Mouse (Mus musculus): ENCODE results near the gene Shc2. TPM values are rescaled to one million over a fixed set of nuclear protein-coding genes. Genes with fewer than 3 reads are reported as not detected.

The Shc2 gene
- total RNA-seq, 1 experiment: 4.3 TPM

- Histone ChIP-seq H3K9ac (ENCODE audit: insufficient read depth, low read depth, low read length, poor library complexity, severe bottlenecking) (no peak overlapping the region), H3K4me3 (ENCODE audit: insufficient read depth in 1 of 2, low read depth in 1 of 2, low read length in 2 of 2, poor library complexity in 1 of 2, severe bottlenecking in 1 of 2) (no peak overlapping the region), H3K4me1 (ENCODE audit: control insufficient read depth in 2 of 2, insufficient read depth in 2 of 2, low read length in 2 of 2, poor library complexity in 1 of 2) (peaks cover 0 to 5% of the 10 kb centered on the region in 2 experiments; a peak in 2 of 4 replicates), H3K27ac (ENCODE audit: insufficient read depth, low read depth, low read length, poor library complexity, severe bottlenecking) (no peak overlapping the region), H3K36me3 (ENCODE audit: control insufficient read depth, insufficient read depth, low read length, poor library complexity, severe bottlenecking) (no peaks in the 10 kb centered on the region), H3K9me3 (ENCODE audit: control insufficient read depth, insufficient read depth, low read depth, low read length) (no peaks in the 10 kb centered on the region)
- no peak for DNase-seq (ENCODE audit: low read depth, low spot score)
- in situ Hi-C loops (cut with MboI; ENCODE audit: low sequenced_read_pairs in 2 of 2, unreplicated experiment in 2 of 2): no loop called here
- no peak for TF ChIP-seq MAFK (IDR thresholded peaks at IDR 0.05; ENCODE audit: insufficient read depth, low read depth, low read length)
- no peak for TF ChIP-seq HCFC1 (IDR thresholded peaks at IDR 0.05; ENCODE audit: borderline replicate concordance, insufficient read depth, low read length)
- no peak for TF ChIP-seq CHD2 (IDR thresholded peaks at IDR 0.05; ENCODE audit: low read depth, low read length)
- no peak for TF ChIP-seq ZNF384 (IDR thresholded peaks at IDR 0.05; ENCODE audit: low read depth, low read length)
- no peak for TF ChIP-seq ZC3H11A (IDR thresholded peaks at IDR 0.05; ENCODE audit: borderline replicate concordance, low read depth, low read length)
Observed at GRCm38 (mm10) chr10:79628377-79628776, 9.3 kb downstream of the Shc2 start.

- TF ChIP-seq CHD2 (IDR thresholded peaks at IDR 0.05; ENCODE audit: low read depth, low read length) (no peak), ZNF384 (IDR thresholded peaks at IDR 0.05; ENCODE audit: low read depth, low read length) (no peak), ZC3H11A (IDR thresholded peaks at IDR 0.05; ENCODE audit: borderline replicate concordance, low read depth, low read length) (no peak), HCFC1 (IDR thresholded peaks at IDR 0.05; ENCODE audit: borderline replicate concordance, insufficient read depth, low read length) (no peak), MAFK (IDR thresholded peaks at IDR 0.05; ENCODE audit: insufficient read depth, low read depth, low read length) (no peak)
- H3K4me3 ChIP-seq (ENCODE audit: insufficient read depth in 1 of 2, low read depth in 1 of 2, low read length in 2 of 2, poor library complexity in 1 of 2, severe bottlenecking in 1 of 2): no peak overlapping the region
- in situ Hi-C loops (cut with MboI; ENCODE audit: low sequenced_read_pairs in 2 of 2, unreplicated experiment in 2 of 2): no loop called here
- no peak overlapping the region for H3K27ac ChIP-seq (ENCODE audit: insufficient read depth, low read depth, low read length, poor library complexity, severe bottlenecking)
- no peak overlapping the region for H3K9ac ChIP-seq (ENCODE audit: insufficient read depth, low read depth, low read length, poor library complexity, severe bottlenecking)
- no peaks in the 10 kb centered on the region for H3K36me3 ChIP-seq (ENCODE audit: control insufficient read depth, insufficient read depth, low read length, poor library complexity, severe bottlenecking)
- DNase-seq (ENCODE audit: low read depth, low spot score): no peak
- no peaks in the 10 kb centered on the region for H3K9me3 ChIP-seq (ENCODE audit: control insufficient read depth, insufficient read depth, low read depth, low read length)
- H3K4me1 ChIP-seq (ENCODE audit: control insufficient read depth in 2 of 2, insufficient read depth in 2 of 2, low read length in 2 of 2, poor library complexity in 1 of 2): peaks cover 0 to 5% of the 10 kb centered on the region in 2 experiments; a peak in 2 of 4 replicates
Observed at GRCm38 (mm10) chr10:79626156-79626555, 11.6 kb downstream of the Shc2 start.

GRCm38 (mm10) chr10:79625398-79625797 lies 12.3 kb downstream of the Shc2 start:
- Histone ChIP-seq H3K4me1 (ENCODE audit: control insufficient read depth in 2 of 2, insufficient read depth in 2 of 2, low read length in 2 of 2, poor library complexity in 1 of 2) (peaks cover 0 to 8% of the 10 kb centered on the region in 2 experiments; a peak in 2 of 4 replicates), H3K4me3 (ENCODE audit: insufficient read depth in 1 of 2, low read depth in 1 of 2, low read length in 2 of 2, poor library complexity in 1 of 2, severe bottlenecking in 1 of 2) (no peak overlapping the region), H3K9me3 (ENCODE audit: control insufficient read depth, insufficient read depth, low read depth, low read length) (no peaks in the 10 kb centered on the region), H3K27ac (ENCODE audit: insufficient read depth, low read depth, low read length, poor library complexity, severe bottlenecking) (no peak overlapping the region), H3K36me3 (ENCODE audit: control insufficient read depth, insufficient read depth, low read length, poor library complexity, severe bottlenecking) (no peaks in the 10 kb centered on the region), H3K9ac (ENCODE audit: insufficient read depth, low read depth, low read length, poor library complexity, severe bottlenecking) (no peak overlapping the region)
- TF ChIP-seq MAFK (IDR thresholded peaks at IDR 0.05; ENCODE audit: insufficient read depth, low read depth, low read length): no peak
- no peak for TF ChIP-seq ZNF384 (IDR thresholded peaks at IDR 0.05; ENCODE audit: low read depth, low read length)
- TF ChIP-seq HCFC1 (IDR thresholded peaks at IDR 0.05; ENCODE audit: borderline replicate concordance, insufficient read depth, low read length): no peak
- TF ChIP-seq ZC3H11A (IDR thresholded peaks at IDR 0.05; ENCODE audit: borderline replicate concordance, low read depth, low read length): no peak
- no peak for TF ChIP-seq CHD2 (IDR thresholded peaks at IDR 0.05; ENCODE audit: low read depth, low read length)
- in situ Hi-C loops (cut with MboI; ENCODE audit: low sequenced_read_pairs in 2 of 2, unreplicated experiment in 2 of 2): no loop called here
- no peak for DNase-seq (ENCODE audit: low read depth, low spot score)

- H3K9ac ChIP-seq (ENCODE audit: insufficient read depth, low read depth, low read length, poor library complexity, severe bottlenecking): no peak overlapping the region
- H3K4me3 ChIP-seq (ENCODE audit: insufficient read depth in 1 of 2, low read depth in 1 of 2, low read length in 2 of 2, poor library complexity in 1 of 2, severe bottlenecking in 1 of 2): no peak overlapping the region
- TF ChIP-seq MAFK (IDR thresholded peaks at IDR 0.05; ENCODE audit: insufficient read depth, low read depth, low read length): no peak
- no peak for TF ChIP-seq ZC3H11A (IDR thresholded peaks at IDR 0.05; ENCODE audit: borderline replicate concordance, low read depth, low read length)
- TF ChIP-seq HCFC1 (IDR thresholded peaks at IDR 0.05; ENCODE audit: borderline replicate concordance, insufficient read depth, low read length): no peak
- TF ChIP-seq ZNF384 (IDR thresholded peaks at IDR 0.05; ENCODE audit: low read depth, low read length): no peak
- no peak for TF ChIP-seq CHD2 (IDR thresholded peaks at IDR 0.05; ENCODE audit: low read depth, low read length)
- no peaks in the 10 kb centered on the region for H3K36me3 ChIP-seq (ENCODE audit: control insufficient read depth, insufficient read depth, low read length, poor library complexity, severe bottlenecking)
- peaks cover 0 to 3% of the 10 kb centered on the region in 2 experiments; a peak in 2 of 4 replicates for H3K4me1 ChIP-seq (ENCODE audit: control insufficient read depth in 2 of 2, insufficient read depth in 2 of 2, low read length in 2 of 2, poor library complexity in 1 of 2)
- DNase-seq (ENCODE audit: low read depth, low spot score): no peak
- H3K27ac ChIP-seq (ENCODE audit: insufficient read depth, low read depth, low read length, poor library complexity, severe bottlenecking): no peak overlapping the region
- in situ Hi-C loops (cut with MboI; ENCODE audit: low sequenced_read_pairs in 2 of 2, unreplicated experiment in 2 of 2): no loop called here
- H3K9me3 ChIP-seq (ENCODE audit: control insufficient read depth, insufficient read depth, low read depth, low read length): no peaks in the 10 kb centered on the region
Observed at GRCm38 (mm10) chr10:79623950-79624349, 13.8 kb downstream of the Shc2 start.

GRCm38 (mm10) chr10:79616376-79616775 lies 21.3 kb downstream of the Shc2 start:
- H3K36me3 ChIP-seq (ENCODE audit: control insufficient read depth, insufficient read depth, low read length, poor library complexity, severe bottlenecking): no peaks in the 10 kb centered on the region
- no peaks in the 10 kb centered on the region for H3K9me3 ChIP-seq (ENCODE audit: control insufficient read depth, insufficient read depth, low read depth, low read length)
- H3K27ac ChIP-seq (ENCODE audit: insufficient read depth, low read depth, low read length, poor library complexity, severe bottlenecking): no peak overlapping the region
- TF ChIP-seq ZNF384 (IDR thresholded peaks at IDR 0.05; ENCODE audit: low read depth, low read length) (no peak), ZC3H11A (IDR thresholded peaks at IDR 0.05; ENCODE audit: borderline replicate concordance, low read depth, low read length) (no peak), MAFK (IDR thresholded peaks at IDR 0.05; ENCODE audit: insufficient read depth, low read depth, low read length) (no peak), CHD2 (IDR thresholded peaks at IDR 0.05; ENCODE audit: low read depth, low read length) (no peak), HCFC1 (IDR thresholded peaks at IDR 0.05; ENCODE audit: borderline replicate concordance, insufficient read depth, low read length) (no peak)
- no peak for DNase-seq (ENCODE audit: low read depth, low spot score)
- in situ Hi-C loops (cut with MboI; ENCODE audit: low sequenced_read_pairs in 2 of 2, unreplicated experiment in 2 of 2): no loop called here
- no peak overlapping the region for H3K4me3 ChIP-seq (ENCODE audit: insufficient read depth in 1 of 2, low read depth in 1 of 2, low read length in 2 of 2, poor library complexity in 1 of 2, severe bottlenecking in 1 of 2)
- H3K4me1 ChIP-seq (ENCODE audit: control insufficient read depth in 2 of 2, insufficient read depth in 2 of 2, low read length in 2 of 2, poor library complexity in 1 of 2): peaks cover 7 to 23% of the 10 kb centered on the region in 2 experiments; a peak in 3 of 4 replicates
- no peak overlapping the region for H3K9ac ChIP-seq (ENCODE audit: insufficient read depth, low read depth, low read length, poor library complexity, severe bottlenecking)

Data from ES-E14 (cell line).